Mouse (Mus musculus) heart, postnatal 0 days (tissue): Measurements from ENCODE around the gene Epha3. TPM values are rescaled to one million over a fixed set of nuclear protein-coding genes. Genes with fewer than 3 reads are reported as not detected.

Experiments used
- ATAC-seq: fragments of 200-750 bp; cut with Nextera tagmentation; 2 replicates; pipeline ENCODE4 v1.8.0; 2017; ENCODE audit warnings: low read depth, moderate number of reproducible peaks, moderate library complexity; ENCODE audit not compliant: insufficient read depth
- DNase-seq: peaks from one replicate; pipeline ENCODE4 v3.0.0-alpha.2; 2016; ENCODE audit warnings: low spot score
- H3K27ac ChIP-seq: fragments of 300-500 bp; sonication (generic); 2 replicates; pipeline ENCODE4 v1.5.1; 2014; ENCODE audit warnings: low read depth, mild to moderate bottlenecking
- H3K27me3 ChIP-seq: fragments of 300-500 bp; sonication (generic); 2 replicates; pipeline ENCODE4 v1.6.1; 2014; ENCODE audit warnings: low read length, mixed read lengths; ENCODE audit not compliant: control insufficient read depth, insufficient read depth
- H3K36me3 ChIP-seq: fragments of 300-500 bp; sonication (generic); replicated peaks from 2 replicates; pipeline ENCODE4 v1.6.1; 2014; ENCODE audit warnings: low read length, mixed read lengths; ENCODE audit not compliant: control insufficient read depth, insufficient read depth
- H3K4me1 ChIP-seq: fragments of 300-500 bp; sonication (generic); 2 replicates; pipeline ENCODE4 v1.6.1; 2014; ENCODE audit warnings: antibody characterized with exemption; ENCODE audit not compliant: control insufficient read depth, insufficient read depth
- H3K4me2 ChIP-seq: fragments of 300-500 bp; sonication (generic); 2 replicates; pipeline ENCODE4 v1.6.1; 2014; ENCODE audit warnings: low read depth, mild to moderate bottlenecking, low read length, moderate library complexity
- H3K4me3 ChIP-seq: fragments of 300-500 bp; sonication (generic); 2 replicates; pipeline ENCODE4 v1.5.1; 2014; ENCODE audit warnings: low read depth, low read length
- H3K9ac ChIP-seq: fragments of 300-500 bp; sonication (generic); replicated peaks from 2 replicates; pipeline ENCODE4 v1.6.1; 2014; ENCODE audit warnings: low read depth, low read length, mixed read lengths
- H3K9me3 ChIP-seq: fragments of 300-500 bp; sonication (generic); replicated peaks from 2 replicates; pipeline ENCODE4 v1.6.1; 2016; ENCODE audit warnings: low read length; ENCODE audit not compliant: control insufficient read depth
- CTCF ChIP-seq: IDR thresholded peaks from 2 replicates; pipeline ENCODE4 v1.5.1; 2016; ENCODE audit warnings: antibody characterized with exemption, control low read depth, low read depth
- EP300 ChIP-seq: IDR thresholded peaks from 2 replicates; pipeline ENCODE4 v1.6.1; 2016; ENCODE audit warnings: antibody characterized with exemption, low read depth
- WGBS: fragments of 180-500 bp; shearing (Covaris S2); extraction: QIAGEN DNeasy Blood & Tissue Kit; methylation state at CpG from one replicate; pipeline ENCODE4 v1.1.7; 2014; 5-methylcytosine and 5-hydroxymethylcytosine counted together
- polyA plus RNA-seq: library from polyadenylated mRNA; unstranded; fragments of >200 nt; fragmentation: Nextera tagmentation; extraction: Ambion mirVana; gene quantifications from 2 replicates; pipeline ENCODE4 v1.2.1, GENCODE M21; 2015
- total RNA-seq: library from RNA; depleted of rRNA; stranded (reverse); fragments of >200 nt; gene quantifications from 2 replicates; pipeline ENCODE4 v1.2.3, GENCODE M21; 2014; ENCODE audit warnings: low replicate concordance

The Epha3 gene
- total and polyA plus RNA-seq, 2 experiments from 2014 or later: 1.8 to 3.4 TPM

- ATAC-seq (no peak), DNase-seq (no peak)
- H3K9me3 ChIP-seq: no peaks in the 10 kb centered on the region
- no peak overlapping the region for H3K27ac ChIP-seq
- H3K4me3 ChIP-seq: no peak overlapping the region
- H3K36me3 ChIP-seq: no peaks in the 10 kb centered on the region
- no peak overlapping the region for H3K4me2 ChIP-seq
- TF ChIP-seq EP300 (no peak), CTCF (no peak)
- H3K9ac ChIP-seq: no peak overlapping the region
- H3K27me3 ChIP-seq: no peaks in the 10 kb centered on the region
- WGBS: 82% methylated on average over 7 of the region's 7 CpGs
- no peaks in the 10 kb centered on the region for H3K4me1 ChIP-seq
Observed at GRCm38 (mm10) chr16:63783544-63783943, 80.4 kb downstream of the Epha3 start.

GRCm38 (mm10) chr16:63782101-63782500 is 81.9 kb downstream of the Epha3 start:
- 44% methylated on average over 1 of the region's 1 CpGs for WGBS
- ATAC-seq (no peak), DNase-seq (no peak)
- TF ChIP-seq EP300 (no peak), CTCF (no peak)
- no peak overlapping the region for H3K4me2 ChIP-seq
- H3K9ac ChIP-seq: no peak overlapping the region
- H3K27me3 ChIP-seq: no peaks in the 10 kb centered on the region
- H3K9me3 ChIP-seq: no peaks in the 10 kb centered on the region
- no peak overlapping the region for H3K27ac ChIP-seq
- no peaks in the 10 kb centered on the region for H3K36me3 ChIP-seq
- H3K4me1 ChIP-seq: no peaks in the 10 kb centered on the region
- no peak overlapping the region for H3K4me3 ChIP-seq

GRCm38 (mm10) chr16:63780151-63780550 is 83.8 kb downstream of the Epha3 start:
- WGBS: 56% methylated on average over 5 of the region's 5 CpGs
- Histone ChIP-seq H3K9ac (no peak overlapping the region), H3K4me1 (no peaks in the 10 kb centered on the region), H3K4me3 (no peak overlapping the region), H3K27me3 (no peaks in the 10 kb centered on the region), H3K36me3 (no peaks in the 10 kb centered on the region), H3K4me2 (no peak overlapping the region), H3K27ac (no peak overlapping the region), H3K9me3 (no peaks in the 10 kb centered on the region)
- DNase-seq (no peak), ATAC-seq (no peak)
- no peak for TF ChIP-seq CTCF
- no peak for TF ChIP-seq EP300

GRCm38 (mm10) chr16:63777811-63778210 is 86.2 kb downstream of the Epha3 start:
- Histone ChIP-seq H3K27ac (no peak overlapping the region), H3K9me3 (no peaks in the 10 kb centered on the region), H3K4me3 (no peak overlapping the region), H3K36me3 (no peaks in the 10 kb centered on the region), H3K4me1 (no peaks in the 10 kb centered on the region), H3K4me2 (no peak overlapping the region), H3K27me3 (no peaks in the 10 kb centered on the region), H3K9ac (no peak overlapping the region)
- DNase-seq: no peak
- no peak for ATAC-seq
- TF ChIP-seq EP300 (no peak), CTCF (no peak)
- WGBS: 71% methylated on average over 1 of the region's 1 CpGs

- no peaks in the 10 kb centered on the region for H3K4me1 ChIP-seq
- ATAC-seq (no peak), DNase-seq (no peak)
- H3K27me3 ChIP-seq: no peaks in the 10 kb centered on the region
- no peaks in the 10 kb centered on the region for H3K36me3 ChIP-seq
- H3K4me3 ChIP-seq: no peak overlapping the region
- WGBS: 88% methylated on average over 3 of the region's 3 CpGs
- no peak overlapping the region for H3K9ac ChIP-seq
- H3K9me3 ChIP-seq: no peaks in the 10 kb centered on the region
- no peak overlapping the region for H3K27ac ChIP-seq
- TF ChIP-seq EP300 (no peak), CTCF (no peak)
- no peak overlapping the region for H3K4me2 ChIP-seq
Observed at GRCm38 (mm10) chr16:63772566-63772965, 91.4 kb downstream of the Epha3 start.

- no peaks in the 10 kb centered on the region for H3K36me3 ChIP-seq
- 62% methylated on average over 5 of the region's 5 CpGs for WGBS
- no peak overlapping the region for H3K9ac ChIP-seq
- H3K4me2 ChIP-seq: no peak overlapping the region
- DNase-seq (no peak), ATAC-seq (no peak)
- H3K27ac ChIP-seq: no peak overlapping the region
- no peaks in the 10 kb centered on the region for H3K27me3 ChIP-seq
- H3K4me1 ChIP-seq: no peaks in the 10 kb centered on the region
- no peak overlapping the region for H3K4me3 ChIP-seq
- no peaks in the 10 kb centered on the region for H3K9me3 ChIP-seq
- TF ChIP-seq CTCF (no peak), EP300 (no peak)
Observed at GRCm38 (mm10) chr16:63767589-63767988, 96.4 kb downstream of the Epha3 start.
